Comparison of ENCODE assay signal across 13 mouse cellular contexts in the genomic region with DNA sequence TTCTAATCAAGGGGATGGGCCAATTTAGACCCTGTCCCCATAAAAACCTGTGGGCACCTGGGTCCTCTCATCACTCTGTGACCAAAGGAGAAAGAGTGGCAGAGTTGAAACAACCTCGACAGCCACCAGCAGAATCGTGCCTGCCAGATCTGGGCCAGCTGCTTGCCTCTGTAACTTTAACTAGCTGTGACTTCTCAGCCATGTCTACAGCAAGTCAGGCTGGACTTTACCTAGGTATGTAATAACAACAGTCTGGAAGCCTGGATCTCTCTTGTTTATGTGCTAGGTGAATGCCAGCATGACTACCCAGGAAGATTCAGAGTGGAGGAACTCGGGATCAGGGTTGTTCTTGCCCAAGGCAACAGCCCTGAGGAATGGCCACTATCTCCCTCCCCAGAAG.
"Had no signal": no experiment of that assay in that cellular context is flagged by ENCODE, and none has a peak within 500 bp of the region (broad histone marks: within the 10 kb centered on the region; RNA-seq: fewer than 3 reads in every experiment).

No protein-coding gene starts in this region.

- H3K27me3 ChIP-seq: lung, embryonic 15.5 days; megakaryocyte, embryonic 14.5 days; midbrain, embryonic 12.5 days; midbrain, embryonic 15.5 days; neural tube, embryonic 12.5 days; stomach, embryonic 15.5 days had no signal

- H3K9ac ChIP-seq: lung, embryonic 15.5 days; midbrain, embryonic 12.5 days; midbrain, embryonic 15.5 days; neural tube, embryonic 12.5 days; stomach, embryonic 15.5 days had no signal

- H3K36me3 ChIP-seq: lung, embryonic 15.5 days; midbrain, embryonic 12.5 days; midbrain, embryonic 15.5 days; neural tube, embryonic 12.5 days; stomach, embryonic 15.5 days had no signal

- H3K9me3 ChIP-seq: lung, embryonic 15.5 days; megakaryocyte, embryonic 14.5 days; midbrain, embryonic 12.5 days; midbrain, embryonic 15.5 days; neural tube, embryonic 12.5 days; stomach, embryonic 15.5 days had no signal

- DNase-seq: lung, adult 2 months; lung, postnatal 14 days; lung, postnatal 36 days; right cerebral cortex, postnatal 14 days had no signal

- H3K4me3 ChIP-seq: lung, embryonic 15.5 days; megakaryocyte, embryonic 14.5 days; midbrain, embryonic 12.5 days; midbrain, embryonic 15.5 days; neural tube, embryonic 12.5 days; stomach, embryonic 15.5 days had no signal

- H3K4me1 ChIP-seq: lung, embryonic 15.5 days; midbrain, embryonic 12.5 days; midbrain, embryonic 15.5 days; neural tube, embryonic 12.5 days; stomach, embryonic 15.5 days had no signal

- ATAC-seq: lung, postnatal 0 days; midbrain, embryonic 15.5 days had no signal

- H3K27ac ChIP-seq: lung, embryonic 15.5 days; macrophage; midbrain, embryonic 12.5 days; midbrain, embryonic 15.5 days; neural tube, embryonic 12.5 days; stomach, embryonic 15.5 days; stomach, postnatal 0 days had no signal

- H3K4me2 ChIP-seq: lung, embryonic 15.5 days; midbrain, embryonic 12.5 days; midbrain, embryonic 15.5 days; neural tube, embryonic 12.5 days; stomach, embryonic 15.5 days had no signal
